Comparison of ENCODE assay signal across 10 mouse cellular contexts in genomic region chr14:32534137-32534536, GRCm38 (mm10). TPM values are rescaled to one million over a fixed set of nuclear protein-coding genes. Genes with fewer than 3 reads are reported as not detected.
DNase-seq lines count a peak whose midpoint lies in the region; ATAC-seq and TF ChIP-seq lines count a peak whose summit lies in the region.
"Had no signal": no experiment of that assay in that cellular context is flagged by ENCODE, and none has a peak within 500 bp of the region (broad histone marks: within the 10 kb centered on the region; RNA-seq: fewer than 3 reads in every experiment).

No protein-coding gene starts in this region.

- no peaks in the 10 kb centered on the region for H3K9me3 ChIP-seq in intestine, postnatal 0 days (ENCODE audit: control insufficient read depth)
- H3K9me3 ChIP-seq in intestine, embryonic 15.5 days, result no peaks in the 10 kb centered on the region
- no peaks in the 10 kb centered on the region for H3K9me3 ChIP-seq in embryonic facial prominence, embryonic 10.5 days

- 74% methylated on average over 5 of the region's 5 CpGs for WGBS in intestine, postnatal 0 days
- WGBS in intestine, embryonic 15.5 days, result 74% methylated on average over 5 of the region's 5 CpGs
- 79% methylated on average over 5 of the region's 5 CpGs for WGBS in thymus, adult 2 months
- 71% methylated on average over 5 of the region's 5 CpGs for WGBS in embryonic facial prominence, embryonic 10.5 days

- no peaks in the 10 kb centered on the region for H3K4me1 ChIP-seq in intestine, postnatal 0 days (replicated peaks; ENCODE audit: control insufficient read depth, insufficient read depth, low read length)
- H3K4me1 ChIP-seq in intestine, embryonic 15.5 days (replicated peaks), result 0 out of 2 replicates have a peak, but pooled peaks cover 2% of the 10 kb centered on the region
- H3K4me1 ChIP-seq in thymus, adult 2 months (replicated peaks; ENCODE audit: control insufficient read depth, insufficient read depth, low read length), result no peaks in the 10 kb centered on the region
- H3K4me1 ChIP-seq in embryonic facial prominence, embryonic 10.5 days, result peaks cover 22% of the 10 kb centered on the region

- H3K36me3 ChIP-seq in intestine, postnatal 0 days (ENCODE audit: control insufficient read depth, insufficient read depth), result peaks cover 18% of the 10 kb centered on the region
- 0 out of 2 replicates have a peak, but pooled peaks cover 3% of the 10 kb centered on the region for H3K36me3 ChIP-seq in intestine, embryonic 15.5 days
- H3K36me3 ChIP-seq in thymus, adult 2 months (ENCODE audit: control insufficient read depth, insufficient read depth, low read length), result peaks cover 4% of the 10 kb centered on the region; the same call in 1 of the 2 replicates
- peaks cover 62% of the 10 kb centered on the region for H3K36me3 ChIP-seq in embryonic facial prominence, embryonic 10.5 days (replicated peaks)

- peak; percentile 19 for DNase-seq in thymus, postnatal 4 days
- no peak for DNase-seq in thymus, adult 2 months
- peak; percentile 18 for DNase-seq in embryonic facial prominence, embryonic 10.5 days (ENCODE audit: low spot score)
- no peak for DNase-seq in right cerebral cortex, postnatal 4 days
- no peak for DNase-seq in frontal cortex, postnatal 10 days (ENCODE audit: low spot score in 2 of 2)
- no peak for DNase-seq in heart, adult 11 months
- DNase-seq: heart, adult 18-20 months; right cerebral cortex, adult 18-20 months had no signal

- TF ChIP-seq CTCF in intestine, postnatal 0 days (IDR thresholded peaks at IDR 0.05; ENCODE audit: low read depth), result peak; percentile 81
- TF ChIP-seq CTCF in thymus, adult 2 months (IDR thresholded peaks at IDR 0.05; ENCODE audit: borderline replicate concordance, control insufficient read depth, extremely low read depth, insufficient read depth, low read length, poor library complexity), result no peak

- no peak overlapping the region for H3K4me3 ChIP-seq in intestine, postnatal 0 days (ENCODE audit: low read depth, low read length)
- H3K4me3 ChIP-seq in intestine, embryonic 15.5 days (replicated peaks), result no peak overlapping the region
- H3K4me3 ChIP-seq in thymus, adult 2 months (ENCODE audit: control insufficient read depth, insufficient read depth, low read length), result no peak overlapping the region
- no peak overlapping the region for H3K4me3 ChIP-seq in embryonic facial prominence, embryonic 10.5 days

- no peak for ATAC-seq in intestine, postnatal 0 days
- no peak for ATAC-seq in intestine, embryonic 15.5 days

- H3K4me2 ChIP-seq in intestine, postnatal 0 days (replicated peaks; ENCODE audit: low read depth), result no peak overlapping the region
- H3K4me2 ChIP-seq in intestine, embryonic 15.5 days (replicated peaks), result no peak overlapping the region

- no peak overlapping the region for H3K9ac ChIP-seq in intestine, postnatal 0 days (ENCODE audit: low read depth, low read length)
- no peak overlapping the region for H3K9ac ChIP-seq in intestine, embryonic 15.5 days

- no peaks in the 10 kb centered on the region for H3K27me3 ChIP-seq in intestine, postnatal 0 days (replicated peaks; ENCODE audit: control insufficient read depth, insufficient read depth, low read length)
- H3K27me3 ChIP-seq in intestine, embryonic 15.5 days (replicated peaks), result no peaks in the 10 kb centered on the region
- H3K27me3 ChIP-seq in thymus, adult 2 months (ENCODE audit: control insufficient read depth, insufficient read depth, low read length), result no peaks in the 10 kb centered on the region
- H3K27me3 ChIP-seq in embryonic facial prominence, embryonic 10.5 days (replicated peaks; ENCODE audit: low read depth, poor library complexity, severe bottlenecking), result no peaks in the 10 kb centered on the region

- no peak for TF ChIP-seq POLR2A in thymus, adult 2 months (IDR thresholded peaks at IDR 0.05; ENCODE audit: control insufficient read depth, extremely low read depth, insufficient read depth, low read length, poor library complexity)

- no peak overlapping the region for H3K27ac ChIP-seq in intestine, postnatal 0 days (ENCODE audit: low read depth, low read length)
- H3K27ac ChIP-seq in intestine, embryonic 15.5 days, result no peak overlapping the region
- no peak overlapping the region for H3K27ac ChIP-seq in thymus, adult 2 months (ENCODE audit: control insufficient read depth, insufficient read depth, low read length)
- H3K27ac ChIP-seq in embryonic facial prominence, embryonic 10.5 days (replicated peaks), result no peak overlapping the region

RNA-seq across cellular contexts. Expression of gene Ercc6, which starts 20.8 kb away (rescaled TPM):
- polyA plus RNA-seq in intestine, postnatal 0 days (2015; fragmentation: Nextera tagmentation; extraction: Ambion mirVana), result 7.7 and 8.4 TPM in 2 replicates
- 15.9 and 16.5 TPM in 2 replicates for polyA plus RNA-seq in intestine, embryonic 15.5 days (2015; fragmentation: Nextera tagmentation; extraction: Ambion mirVana)
- polyA plus RNA-seq in thymus, adult 2 months (2012; rRNA removed), result 9.4 and 12.1 TPM in 2 replicates
- 28.9 and 29.6 TPM in 2 replicates for polyA plus RNA-seq in embryonic facial prominence, embryonic 10.5 days (2016; fragmentation: Nextera tagmentation; extraction: Ambion mirVana)

Comparison
In these comparisons a context has a peak if more than half of its experiments do, and no peak if none do; other contexts are left out.
1. DNase-seq: peak in thymus, postnatal 4 days (single experiment) and embryonic facial prominence, embryonic 10.5 days (single experiment); none in thymus, adult 2 months (single experiment), right cerebral cortex, postnatal 4 days (single experiment), frontal cortex, postnatal 10 days (0 of 2) and heart, adult 11 months (single experiment).